Mouse (Mus musculus) cortical plate, adult 2 months (tissue): ENCODE results near the gene Selenow.

ENCODE experiments used
- CTCF ChIP-seq: fragments of 200-500 bp; IDR thresholded peaks from 2 replicates; pipeline ENCODE4 v1.5.1; 2011; ENCODE audit warnings: mild to moderate bottlenecking, control low read depth, low read length; ENCODE audit not compliant: insufficient read depth; ENCODE audit errors: extremely low read depth
- POLR2A ChIP-seq: fragments of 200-500 bp; IDR thresholded peaks from 2 replicates; pipeline ENCODE4 v1.6.1; 2011; ENCODE audit warnings: mild to moderate bottlenecking, low read length, control low read depth; ENCODE audit not compliant: insufficient read depth; ENCODE audit errors: extremely low read depth

DNA sequence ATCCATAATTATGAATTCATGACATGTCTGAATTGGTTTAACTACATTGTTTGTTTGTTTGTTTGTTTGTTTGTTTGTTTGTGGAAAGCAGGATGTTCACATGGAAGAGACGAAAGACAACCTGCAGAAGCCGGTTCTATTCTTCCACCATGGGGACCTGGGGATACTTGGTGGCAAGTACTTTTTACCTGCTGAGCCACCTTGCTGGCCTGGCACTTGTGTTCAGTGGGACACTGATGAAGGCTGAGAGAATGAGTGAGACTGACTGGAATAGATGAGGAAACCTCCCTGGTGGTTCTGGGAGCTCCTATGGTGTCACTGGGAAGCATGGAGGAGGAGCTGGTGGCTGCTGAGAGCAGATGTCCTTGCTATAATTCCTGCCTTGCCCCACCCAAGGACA lies 39.9 kb downstream of the Selenow start, which contains the start of gene Crxos:
- TF ChIP-seq CTCF = no peak
- no peak for TF ChIP-seq POLR2A
